Mouse (Mus musculus): Measurements from ENCODE around the gene Vav3.
A peak's percentile ranks its signal among the peaks of the same experiment; 100 is the strongest.
"Not testable (repeated sequence)": the region's sequence is repeated elsewhere in the genome, so short reads cannot be mapped to it uniquely, and the experiment has no call there.

The Vav3 gene

DNA sequence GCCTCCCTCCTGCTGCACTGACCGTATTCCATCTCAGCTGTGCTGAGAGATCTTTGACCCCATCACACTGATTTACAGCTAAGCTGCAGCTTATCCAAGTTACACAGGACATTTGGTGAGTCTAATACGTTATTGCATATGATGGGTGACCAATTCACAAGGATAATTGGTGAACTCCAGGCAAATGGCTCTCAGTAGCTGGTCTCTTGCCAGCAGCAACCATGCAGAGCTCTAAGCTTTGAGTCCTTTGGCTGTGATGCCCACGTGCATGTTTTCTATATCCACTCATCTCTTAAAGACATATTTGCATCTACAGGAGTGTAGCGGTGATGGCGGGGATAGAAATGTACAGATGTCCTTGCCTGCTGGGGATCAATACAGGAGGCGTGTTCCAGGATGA lies 99.5 kb downstream of the Vav3 start:
- peak; percentile 40 for DNase-seq (ENCODE audit: low read depth, low spot score)

GRCm38 (mm10) chr3:109444077-109444476 lies 103.6 kb downstream of the Vav3 start:
- DNase-seq (ENCODE audit: low read depth, low spot score): no peak

- no peak for DNase-seq (ENCODE audit: low read depth, low spot score)
Measured at GRCm38 (mm10) chr3:109446903-109447302, 106.5 kb downstream of the Vav3 start.

DNA sequence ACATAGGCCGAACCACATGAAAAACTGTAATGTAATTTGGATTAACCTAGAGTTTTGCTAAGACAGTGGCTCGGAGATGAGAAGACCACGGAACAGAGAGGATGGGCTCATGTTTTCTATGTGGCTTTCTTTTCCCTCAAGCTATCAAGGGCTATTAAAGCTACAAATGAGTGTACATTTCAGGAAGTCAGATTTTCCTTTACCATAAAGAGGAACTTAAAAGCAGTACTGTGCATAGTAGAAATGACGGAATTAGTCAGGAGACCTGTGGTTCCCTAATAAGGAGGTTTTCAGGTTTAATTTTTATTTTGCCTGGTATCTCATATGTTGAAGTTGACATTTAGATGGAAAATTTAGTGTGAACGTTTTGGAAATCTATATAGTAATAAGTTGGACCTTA lies 107.8 kb downstream of the Vav3 start:
- DNase-seq (ENCODE audit: low read depth, low spot score): not testable (repeated sequence)

- DNase-seq (ENCODE audit: low read depth, low spot score): no peak
Measured at GRCm38 (mm10) chr3:109451966-109452365, 111.5 kb downstream of the Vav3 start.

DNA sequence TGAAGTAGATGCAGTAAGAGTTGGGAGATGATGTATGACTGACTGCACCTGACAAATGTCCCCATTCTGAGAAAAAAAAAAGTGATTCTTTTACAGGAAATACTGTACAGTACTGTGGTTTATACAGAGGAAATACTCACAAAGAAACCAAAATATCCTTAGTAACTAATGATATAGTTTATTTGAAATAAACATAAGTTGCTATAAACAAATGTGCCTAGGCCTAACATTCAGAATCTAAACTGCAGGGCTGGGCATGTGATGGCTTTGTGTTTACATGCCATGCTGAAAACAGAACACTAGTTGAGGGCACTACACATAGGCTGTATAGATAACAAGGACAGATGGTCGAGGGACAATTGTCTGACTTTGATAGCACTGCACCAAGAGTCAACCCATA lies 114.2 kb downstream of the Vav3 start:
- no peak for DNase-seq (ENCODE audit: low read depth, low spot score)

DNA sequence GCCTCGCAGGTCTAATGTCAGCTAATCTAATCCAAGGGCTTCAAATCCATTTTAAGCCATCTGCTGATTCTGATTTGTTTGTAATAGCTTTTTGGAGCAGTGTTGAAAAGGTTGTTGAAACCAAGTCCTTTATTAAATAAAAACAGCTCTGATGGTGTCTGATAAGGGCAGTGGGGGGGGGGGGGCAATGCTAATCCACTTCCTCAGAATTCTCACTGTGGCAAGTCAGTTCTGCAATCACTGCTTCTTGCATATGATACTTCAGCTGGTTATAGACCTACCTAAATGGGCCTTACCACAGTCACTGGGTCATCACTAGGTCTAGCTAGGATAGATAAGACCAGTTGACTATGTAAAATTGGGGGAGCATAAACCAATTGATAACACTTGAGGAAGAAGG lies 115.9 kb downstream of the Vav3 start:
- DNase-seq (ENCODE audit: low read depth, low spot score): no peak

DNA sequence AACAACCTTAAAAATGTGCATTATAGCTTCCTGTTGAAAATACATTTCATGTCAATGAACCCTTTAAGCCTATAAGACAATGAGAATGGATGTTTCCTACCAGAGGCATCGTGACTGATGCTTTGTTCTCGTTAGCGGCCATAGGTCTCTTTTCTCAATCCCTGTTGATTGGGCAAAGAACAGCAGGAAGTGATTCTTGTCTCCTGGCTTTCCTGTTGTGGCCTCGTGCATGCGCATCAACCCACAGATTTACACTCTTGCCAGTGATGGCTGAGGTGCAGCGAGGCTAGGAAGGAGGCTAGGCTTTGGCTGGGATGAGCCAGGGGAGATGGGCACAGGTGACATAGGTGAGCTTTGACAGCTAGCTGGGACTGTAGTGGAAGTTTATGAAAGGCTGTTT lies 123.2 kb downstream of the Vav3 start:
- DNase-seq (ENCODE audit: low read depth, low spot score): no peak

DNA sequence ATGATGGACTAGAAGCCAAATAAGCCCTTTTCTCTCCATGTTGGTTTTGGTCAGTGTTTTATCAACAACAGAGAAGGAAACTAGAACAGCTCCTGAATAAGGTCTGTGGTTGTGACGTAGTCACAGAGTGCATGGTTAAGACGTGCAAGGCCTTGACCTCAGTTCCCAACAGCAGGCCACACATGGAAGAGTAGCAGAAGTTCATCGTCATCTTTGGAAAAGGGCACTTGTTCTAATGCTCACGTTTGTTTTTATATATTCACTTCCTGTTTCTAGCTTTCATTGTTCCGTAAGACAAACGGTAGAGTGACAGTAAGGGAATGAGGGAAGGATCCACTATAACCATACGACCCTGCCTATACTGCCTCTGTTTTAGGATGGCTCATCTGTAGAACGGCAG lies 124.1 kb downstream of the Vav3 start:
- no peak for DNase-seq (ENCODE audit: low read depth, low spot score)

- no peak for DNase-seq (ENCODE audit: low read depth, low spot score)
Measured at GRCm38 (mm10) chr3:109466541-109466940, 126.1 kb downstream of the Vav3 start.

DNA sequence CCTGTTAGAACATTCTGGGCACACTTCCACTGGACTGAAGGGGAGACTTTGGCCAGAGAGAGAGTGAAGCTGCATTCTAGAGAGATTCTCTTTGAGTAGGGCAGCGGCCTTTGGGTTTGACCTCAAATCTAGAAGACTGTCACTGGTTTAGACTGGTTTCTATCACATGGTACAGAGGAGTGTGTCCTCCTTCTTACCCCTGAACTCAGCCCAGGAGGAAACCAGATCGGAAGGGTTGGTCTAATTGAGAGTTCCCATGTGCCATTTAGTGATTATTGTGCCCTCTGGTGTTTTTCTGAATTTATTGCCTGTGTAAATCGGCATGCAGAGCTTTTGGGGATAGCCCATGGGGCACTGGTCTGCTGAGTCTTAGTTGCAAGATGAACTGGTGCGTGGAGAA lies 126.8 kb downstream of the Vav3 start:
- no peak for DNase-seq (ENCODE audit: low read depth, low spot score)

- no peak for DNase-seq (ENCODE audit: low read depth, low spot score)
Measured at GRCm38 (mm10) chr3:109469465-109469864, 129.0 kb downstream of the Vav3 start.

- no peak for DNase-seq (ENCODE audit: low read depth, low spot score)
Measured at GRCm38 (mm10) chr3:109470651-109471255, 130.3 kb downstream of the Vav3 start.

GRCm38 (mm10) chr3:109476521-109476920 lies 136.1 kb downstream of the Vav3 start:
- no peak for DNase-seq (ENCODE audit: low read depth, low spot score)

DNA sequence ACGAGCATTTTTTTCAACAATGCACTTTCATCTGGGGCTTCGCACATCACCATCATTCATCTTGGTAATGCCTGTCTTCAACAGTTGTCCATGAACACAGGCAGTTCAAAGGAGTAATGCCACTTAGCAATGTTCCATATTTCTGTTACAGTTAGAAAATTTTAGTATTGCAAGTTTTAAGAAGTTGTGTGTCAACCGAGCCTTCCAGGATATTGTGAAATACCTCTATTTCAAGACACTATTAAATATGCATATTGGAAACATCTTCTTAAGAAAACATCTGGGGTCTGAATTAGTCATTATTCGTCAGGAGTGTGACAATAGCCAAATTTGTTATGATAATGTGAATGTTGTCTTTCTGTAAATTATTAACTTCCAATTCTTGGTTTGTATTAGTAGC lies 137.8 kb downstream of the Vav3 start:
- no peak for DNase-seq (ENCODE audit: low read depth, low spot score)

DNA sequence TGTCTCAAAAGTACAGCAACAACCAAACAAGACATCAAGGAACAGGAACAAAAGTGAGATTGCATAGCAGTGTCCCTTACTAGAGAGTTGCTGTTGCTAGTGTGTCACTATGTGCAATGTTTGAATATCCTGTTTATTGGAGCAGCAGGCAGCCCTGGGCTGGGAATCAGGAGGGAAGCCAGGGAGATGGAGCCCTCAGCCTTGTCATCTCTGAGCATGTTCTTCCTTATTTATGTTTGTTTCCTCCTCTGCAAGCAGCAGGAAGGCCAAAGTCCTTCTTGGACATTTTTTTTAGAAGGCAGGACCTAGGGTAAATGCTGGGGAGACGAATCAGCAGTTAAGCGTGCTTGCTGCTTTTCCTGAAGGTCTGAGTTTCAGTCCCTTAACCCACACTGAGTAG lies 140.2 kb downstream of the Vav3 start:
- no peak for DNase-seq (ENCODE audit: low read depth, low spot score)

DNA sequence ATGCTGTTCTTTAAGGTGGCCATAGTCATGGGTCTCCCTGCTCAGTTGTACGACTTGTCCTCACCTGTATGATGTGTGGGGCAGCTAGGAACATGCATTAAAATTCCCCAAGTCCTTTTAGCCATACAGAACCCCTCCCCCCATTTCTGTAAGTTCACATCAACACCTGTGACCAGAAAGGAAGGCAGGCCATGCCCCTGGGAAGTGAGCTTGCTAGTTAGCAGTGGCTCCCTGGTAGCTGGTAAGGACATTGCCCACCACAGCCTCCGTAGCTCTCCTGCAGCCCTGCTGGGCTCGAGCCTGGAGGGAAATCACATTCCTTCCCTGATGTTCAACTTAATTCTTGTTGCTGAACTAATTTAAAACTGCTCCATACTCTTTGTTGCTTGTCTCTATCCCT lies 146.3 kb downstream of the Vav3 start:
- DNase-seq (ENCODE audit: low read depth, low spot score): no peak

DNA sequence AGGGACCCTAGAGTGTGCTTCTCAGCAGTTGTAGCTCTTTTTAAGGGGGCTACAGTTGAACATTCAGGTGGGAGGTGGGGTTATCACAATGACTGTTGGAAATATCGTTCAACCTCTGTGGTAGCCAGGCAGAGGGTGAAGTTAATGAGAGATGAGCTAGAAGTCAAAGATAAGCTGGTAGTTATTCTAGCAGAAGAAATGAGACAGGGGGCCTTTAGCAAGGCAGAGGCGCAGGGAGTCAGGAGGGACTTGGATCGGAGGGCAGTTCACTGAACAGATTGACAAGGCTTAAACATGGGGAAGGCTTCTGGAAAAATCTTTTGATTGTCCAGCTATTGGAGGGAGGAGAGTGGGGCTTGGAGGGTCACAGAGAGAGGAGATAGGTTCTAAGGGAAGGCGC lies 147.4 kb downstream of the Vav3 start:
- DNase-seq (ENCODE audit: low read depth, low spot score): no peak

- DNase-seq (ENCODE audit: low read depth, low spot score): peak; percentile 28
Measured at GRCm38 (mm10) chr3:109488750-109489171, 148.3 kb downstream of the Vav3 start.

- no peak for DNase-seq (ENCODE audit: low read depth, low spot score)
Measured at GRCm38 (mm10) chr3:109490561-109491296, 150.3 kb downstream of the Vav3 start.

DNA sequence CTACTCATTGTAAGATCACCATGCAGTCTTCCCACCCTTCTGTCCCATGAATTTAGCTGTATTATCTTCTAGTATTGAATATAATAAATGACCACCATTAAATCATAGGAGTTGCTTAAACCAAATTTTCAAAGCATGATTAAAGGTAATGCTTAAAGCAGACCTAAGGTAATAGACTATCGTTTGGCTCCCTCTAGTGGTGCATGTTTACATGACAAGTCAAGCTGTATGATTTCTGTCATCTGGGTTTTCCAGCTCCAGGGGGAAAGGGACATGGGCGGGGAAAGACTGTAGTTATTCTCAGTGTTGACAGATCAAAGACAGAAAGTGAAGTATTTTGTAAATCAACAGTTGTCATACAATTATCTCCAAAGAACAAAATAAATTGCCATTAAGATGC lies 151.1 kb downstream of the Vav3 start:
- peak; percentile 82 for DNase-seq (ENCODE audit: low read depth, low spot score)

- DNase-seq (ENCODE audit: low read depth, low spot score): peak; percentile 56
Measured at GRCm38 (mm10) chr3:109496461-109496860, 156.0 kb downstream of the Vav3 start.

DNA sequence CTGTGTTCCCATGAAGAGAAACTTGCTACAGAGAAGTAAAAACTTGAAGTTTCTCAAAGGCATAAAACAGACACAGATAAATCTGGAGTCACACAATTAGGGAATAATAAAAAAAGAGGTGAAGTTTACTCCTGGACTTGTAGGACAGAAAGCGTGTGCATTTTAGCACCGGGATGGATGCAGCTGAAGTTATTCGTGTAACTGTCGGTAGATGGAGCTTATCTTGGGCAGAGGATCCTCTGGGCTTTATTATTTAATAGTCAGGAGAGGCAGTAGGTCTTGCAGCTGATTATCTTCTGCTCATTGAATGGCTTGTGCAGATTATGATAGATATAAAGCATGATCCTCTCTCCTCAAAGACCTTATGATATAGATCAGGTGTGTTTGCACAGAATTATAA lies 156.6 kb downstream of the Vav3 start:
- no peak for DNase-seq (ENCODE audit: low read depth, low spot score)

Data from mesoderm, embryonic 11.5 days (tissue).